ENCODE assay signal across 8 mouse cellular contexts in the genomic region with DNA sequence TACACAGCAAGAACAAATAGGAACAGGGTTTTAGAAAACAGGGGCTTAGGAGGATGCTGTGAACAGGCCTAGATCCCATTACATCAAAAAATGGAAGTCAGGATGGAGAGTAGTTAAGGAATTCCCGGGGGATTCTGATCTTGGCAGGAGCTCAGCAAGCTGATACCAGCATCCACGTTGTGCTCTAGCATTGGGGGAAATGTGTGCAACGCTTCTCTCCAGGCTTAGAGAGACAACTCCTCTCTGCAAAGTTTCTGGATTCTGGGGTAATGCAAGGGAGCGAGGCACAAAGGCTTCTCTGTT.
DNase-seq lines count a peak whose midpoint lies in the region; ATAC-seq lines count a peak whose summit lies in the region.

No protein-coding gene starts in this region.

- DNase-seq in cerebellum, postnatal 14 days: peak; percentile 31 to 55
- peak; percentile 5 for DNase-seq in right cerebral cortex, postnatal 4 days
- DNase-seq in right cerebral cortex, adult 2 months (ENCODE audit: low spot score in 2 of 2): no peak
- no peak for DNase-seq in cerebellum, adult 9-11 months
- DNase-seq in right cerebral cortex, postnatal 10 days (ENCODE audit: low spot score in 2 of 2): no peak

- peak overlapping the region; percentile 31; the same call in 1 of the 2 replicates for H3K27ac ChIP-seq in hindbrain, embryonic 13.5 days
- peak overlapping the region; percentile 73 for H3K27ac ChIP-seq in stomach, embryonic 16.5 days (ENCODE audit: low read length)

- H3K9me3 ChIP-seq in hindbrain, embryonic 13.5 days: no peaks in the 10 kb centered on the region
- no peaks in the 10 kb centered on the region for H3K9me3 ChIP-seq in stomach, embryonic 16.5 days (replicated peaks; ENCODE audit: control insufficient read depth, low read length)

- WGBS in hindbrain, embryonic 13.5 days: 42% methylated on average over 4 of the region's 4 CpGs
- 28% methylated on average over 4 of the region's 4 CpGs for WGBS in stomach, embryonic 16.5 days

- no peaks in the 10 kb centered on the region for H3K27me3 ChIP-seq in hindbrain, embryonic 13.5 days
- H3K27me3 ChIP-seq in stomach, embryonic 16.5 days (ENCODE audit: control insufficient read depth, insufficient read depth, low read length): no peaks in the 10 kb centered on the region

- no peak overlapping the region for H3K4me3 ChIP-seq in hindbrain, embryonic 13.5 days
- no peak overlapping the region for H3K4me3 ChIP-seq in stomach, embryonic 16.5 days (replicated peaks; ENCODE audit: low read length)

- H3K4me1 ChIP-seq in hindbrain, embryonic 13.5 days (replicated peaks): peaks cover 22% of the 10 kb centered on the region
- H3K4me1 ChIP-seq in stomach, embryonic 16.5 days (ENCODE audit: control insufficient read depth, insufficient read depth, low read length): peaks cover 4% of the 10 kb centered on the region

- H3K9ac ChIP-seq in hindbrain, embryonic 13.5 days: no peak overlapping the region
- H3K9ac ChIP-seq in stomach, embryonic 16.5 days (ENCODE audit: low read length): no peak overlapping the region

- no peaks in the 10 kb centered on the region for H3K36me3 ChIP-seq in hindbrain, embryonic 13.5 days
- H3K36me3 ChIP-seq in stomach, embryonic 16.5 days (ENCODE audit: control insufficient read depth, insufficient read depth, low read length): no peaks in the 10 kb centered on the region

- ATAC-seq in cerebellum, adult (ENCODE audit: insufficient number of reproducible peaks, low FRiP score, low TSS enrichment): no peak
- ATAC-seq in hindbrain, embryonic 13.5 days (ENCODE audit: low FRiP score): 0 out of 2 replicates have a peak, but pooled peaks have one; percentile 24
- no peak; the same call in 1 of the 2 replicates for ATAC-seq in stomach, embryonic 16.5 days (ENCODE audit: insufficient read depth, low FRiP score)

- H3K4me2 ChIP-seq in hindbrain, embryonic 13.5 days: no peak overlapping the region
- no peak overlapping the region for H3K4me2 ChIP-seq in stomach, embryonic 16.5 days (ENCODE audit: low read depth, low read length)

Comparison
In these comparisons a context has a peak if more than half of its experiments do, and no peak if none do; other contexts are left out.
1. DNase-seq: peak in cerebellum, postnatal 14 days (2 of 2) and right cerebral cortex, postnatal 4 days (single experiment); none in right cerebral cortex, adult 2 months (0 of 2), cerebellum, adult 9-11 months (single experiment) and right cerebral cortex, postnatal 10 days (0 of 2).